Mouse (Mus musculus) hindbrain, embryonic 13.5 days (tissue): ENCODE data around the gene Cdc42se1. TPM values are rescaled to one million over a fixed set of nuclear protein-coding genes. Genes with fewer than 3 reads are reported as not detected.
"Not testable (repeated sequence)": the region's sequence is repeated elsewhere in the genome, so short reads cannot be mapped to it uniquely, and the experiment has no call there.

Source experiments
- ATAC-seq: fragments of 200-750 bp; cut with Nextera tagmentation; 2 replicates; pipeline ENCODE4 v1.8.0; 2017; ENCODE audit warnings: moderate TSS enrichment; ENCODE audit not compliant: low FRiP score
- H3K27ac ChIP-seq: fragments of 300-500 bp; sonication (generic); 2 replicates; pipeline ENCODE4 v1.5.1; 2015; ENCODE audit warnings: inconsistent platforms, mild to moderate bottlenecking, moderate library complexity
- H3K27me3 ChIP-seq: fragments of 300-500 bp; sonication (generic); 2 replicates; pipeline ENCODE4 v1.6.1; 2015; ENCODE audit warnings: mild to moderate bottlenecking, inconsistent platforms
- H3K36me3 ChIP-seq: fragments of 300-500 bp; sonication (generic); 2 replicates; pipeline ENCODE4 v1.6.1; 2015; ENCODE audit warnings: mild to moderate bottlenecking, inconsistent platforms
- H3K4me1 ChIP-seq: fragments of 300-500 bp; sonication (generic); replicated peaks from 2 replicates; pipeline ENCODE4 v1.6.1; 2015; ENCODE audit warnings: inconsistent platforms
- H3K4me2 ChIP-seq: fragments of 300-500 bp; sonication (generic); 2 replicates; pipeline ENCODE4 v1.6.1; 2015; ENCODE audit warnings: inconsistent platforms, mild to moderate bottlenecking, moderate library complexity
- H3K4me3 ChIP-seq: fragments of 300-500 bp; sonication (generic); 2 replicates; pipeline ENCODE4 v1.5.1; 2015; ENCODE audit warnings: mild to moderate bottlenecking, inconsistent platforms
- H3K9ac ChIP-seq: fragments of 300-500 bp; sonication (generic); 2 replicates; pipeline ENCODE4 v1.6.1; 2015; ENCODE audit warnings: mild to moderate bottlenecking, inconsistent platforms
- H3K9me3 ChIP-seq: fragments of 300-500 bp; sonication (generic); 2 replicates; pipeline ENCODE4 v1.6.1; 2016; ENCODE audit warnings: inconsistent platforms
- WGBS: fragments of 180-500 bp; shearing (Covaris S2); methylation state at CpG from one replicate; pipeline ENCODE4 v1.1.7; 2015; 5-methylcytosine and 5-hydroxymethylcytosine counted together
- polyA plus RNA-seq: library from polyadenylated mRNA; unstranded; fragments of >200 nt; fragmentation: Nextera tagmentation; extraction: Ambion mirVana; gene quantifications from 2 replicates; pipeline ENCODE4 v1.2.1, GENCODE M21; 2015

Cdc42se1 gene
- polyA plus RNA-seq, 1 experiment from 2014 or later, result 68.9 TPM

DNA sequence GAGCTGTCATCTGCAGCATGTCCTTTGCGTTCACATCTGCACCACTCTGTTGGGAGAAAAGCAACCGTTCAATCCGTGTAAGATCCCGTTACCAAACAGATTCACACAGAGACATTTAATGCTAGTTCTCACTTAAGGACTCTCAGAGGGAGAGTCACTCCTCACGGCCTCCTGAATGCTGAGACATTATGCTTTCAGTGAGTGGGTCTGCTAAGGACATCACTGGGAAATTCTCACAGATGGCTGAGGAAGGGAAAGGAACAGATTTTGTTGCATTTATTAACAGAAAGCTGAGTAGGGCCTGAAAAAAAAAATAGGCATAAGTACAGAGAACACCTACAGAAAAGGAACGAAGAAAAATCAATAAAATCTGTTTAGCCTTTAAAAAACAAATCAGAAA lies 24.7 kb upstream of the Cdc42se1 start:
- Histone ChIP-seq H3K9ac (no peak overlapping the region), H3K27ac (no peak overlapping the region), H3K4me3 (no peak overlapping the region), H3K4me2 (no peak overlapping the region), H3K9me3 (no peaks in the 10 kb centered on the region), H3K27me3 (no peaks in the 10 kb centered on the region), H3K4me1 (no peaks in the 10 kb centered on the region), H3K36me3 (peaks cover 74% of the 10 kb centered on the region)
- 95% methylated on average over 6 of the region's 6 CpGs for WGBS
- no peak for ATAC-seq

- H3K4me1 ChIP-seq, result no peaks in the 10 kb centered on the region
- no peak overlapping the region for H3K9ac ChIP-seq
- H3K27ac ChIP-seq, result no peak overlapping the region
- no peak overlapping the region for H3K4me3 ChIP-seq
- ATAC-seq, result no peak
- H3K27me3 ChIP-seq, result no peaks in the 10 kb centered on the region
- no peaks in the 10 kb centered on the region for H3K9me3 ChIP-seq
- peaks cover 45% of the 10 kb centered on the region for H3K36me3 ChIP-seq
- 87% methylated on average over 4 of the region's 4 CpGs for WGBS
- no peak overlapping the region for H3K4me2 ChIP-seq
These were observed 20.2 kb upstream of the Cdc42se1 start for GRCm38 (mm10) chr3:95208286-95208685.

DNA sequence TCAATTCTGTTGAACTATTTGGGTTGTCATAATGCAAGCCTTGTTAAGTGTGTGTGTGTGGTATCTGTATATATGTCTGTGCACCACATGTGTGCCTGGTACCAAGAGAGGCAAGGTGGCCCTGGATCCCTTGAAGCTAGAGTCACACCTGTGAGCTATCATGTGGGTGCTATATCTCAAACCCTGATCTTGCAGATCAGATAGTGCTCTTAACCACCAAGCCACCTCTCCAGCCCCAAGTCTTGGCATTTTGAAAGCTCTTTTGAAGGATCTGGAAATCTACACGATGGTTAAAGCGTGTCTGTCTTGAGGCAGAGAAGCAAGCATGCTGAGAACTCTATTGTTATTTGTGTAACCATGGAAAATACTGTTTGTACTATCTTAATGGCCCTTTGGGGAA lies 17.9 kb upstream of the Cdc42se1 start:
- no peaks in the 10 kb centered on the region for H3K9me3 ChIP-seq

GRCm38 (mm10) chr3:95212889-95213608 lies 15.5 kb upstream of the Cdc42se1 start:
- H3K4me1 ChIP-seq, result peaks cover 13% of the 10 kb centered on the region
- 90% methylated on average over 9 of the region's 10 CpGs for WGBS
- H3K4me2 ChIP-seq, H3K4me3 ChIP-seq, H3K27ac ChIP-seq, H3K9ac ChIP-seq, H3K27me3 ChIP-seq, H3K9me3 ChIP-seq, ATAC-seq: not testable (repeated sequence)
- H3K36me3 ChIP-seq, result peaks cover 26% of the 10 kb centered on the region

More for the DNA sequence above, 17.9 kb upstream of the Cdc42se1 start:
- no peaks in the 10 kb centered on the region for H3K27me3 ChIP-seq
- no peak overlapping the region for H3K9ac ChIP-seq
- no peaks in the 10 kb centered on the region for H3K4me1 ChIP-seq
- H3K27ac ChIP-seq, result no peak overlapping the region
- H3K4me3 ChIP-seq, result no peak overlapping the region
- ATAC-seq, result no peak
- WGBS, result 60% methylated on average over 2 of the region's 2 CpGs
- H3K4me2 ChIP-seq, result no peak overlapping the region
- peaks cover 39% of the 10 kb centered on the region for H3K36me3 ChIP-seq

DNA sequence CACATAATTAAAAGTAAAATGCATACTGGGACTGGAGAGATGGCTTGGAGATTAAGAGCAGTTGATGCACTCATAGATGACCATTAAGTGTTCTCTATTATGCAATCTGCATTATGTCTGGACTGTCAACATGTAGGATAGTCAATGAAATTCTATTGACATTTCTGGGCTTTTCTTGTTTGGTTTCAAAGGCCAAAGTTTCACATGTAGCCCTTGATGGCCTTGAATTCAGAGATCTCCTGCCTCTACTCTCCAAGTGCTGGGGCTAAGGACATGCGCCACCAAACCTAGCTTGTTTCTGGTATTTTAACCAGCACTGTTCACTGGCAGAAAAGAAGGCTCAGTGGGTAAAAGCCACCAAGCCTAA lies 14.9 kb upstream of the Cdc42se1 start:
- Histone ChIP-seq H3K27me3 (no peaks in the 10 kb centered on the region), H3K36me3 (peaks cover 30% of the 10 kb centered on the region), H3K9me3 (no peaks in the 10 kb centered on the region), H3K9ac (no peak overlapping the region), H3K27ac (no peak overlapping the region), H3K4me3 (no peak overlapping the region), H3K4me2 (no peak overlapping the region), H3K4me1 (peaks cover 19% of the 10 kb centered on the region)
- ATAC-seq, result no peak
- WGBS, result 98% methylated on average over 1 of the region's 1 CpGs

DNA sequence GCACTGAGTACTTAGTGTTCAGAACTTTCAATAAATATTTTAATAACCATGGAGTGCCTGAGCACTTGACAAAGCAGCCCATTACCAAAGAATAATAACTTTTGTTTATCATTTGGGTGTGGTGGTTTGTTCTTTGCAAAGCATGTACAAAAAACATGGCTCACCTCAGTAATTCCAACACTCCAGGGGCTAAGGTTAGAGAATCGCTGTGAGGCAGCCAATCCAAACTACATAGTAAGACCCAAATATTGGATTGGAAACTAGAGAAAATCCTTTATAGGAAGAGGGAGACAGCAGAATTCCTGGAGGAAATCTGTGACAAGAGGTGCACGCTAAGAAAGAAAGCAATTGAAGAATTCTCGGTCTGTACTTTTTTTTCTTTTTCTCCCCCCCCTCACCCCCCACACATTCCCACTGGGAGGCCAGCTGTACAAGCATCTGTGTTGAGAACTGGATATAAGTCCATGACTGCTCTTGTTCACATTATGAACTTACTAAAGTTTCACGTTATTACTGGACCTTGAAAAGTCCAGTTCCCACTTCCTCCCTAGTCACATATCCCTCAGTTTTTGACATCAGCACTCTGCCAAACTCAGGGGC lies 11.8 kb upstream of the Cdc42se1 start:
- peak overlapping the region; percentile 90; the same call in 1 of the 2 replicates for H3K9ac ChIP-seq
- H3K36me3 ChIP-seq, result peaks cover 57% of the 10 kb centered on the region
- no peak for ATAC-seq
- no peaks in the 10 kb centered on the region for H3K9me3 ChIP-seq
- peak overlapping the region; percentile 96 for H3K27ac ChIP-seq
- no peaks in the 10 kb centered on the region for H3K27me3 ChIP-seq
- peak overlapping the region; percentile 65 for H3K4me2 ChIP-seq
- WGBS, result 24% methylated on average over 4 of the region's 4 CpGs
- peaks cover 24% of the 10 kb centered on the region for H3K4me1 ChIP-seq
- peak overlapping the region; percentile 71 for H3K4me3 ChIP-seq

GRCm38 (mm10) chr3:95217255-95218134 lies 11.0 kb upstream of the Cdc42se1 start, which contains the start of gene Gabpb2:
Gene Gabpb2 (minus strand): TSS chr3:95217916.
- Histone ChIP-seq H3K4me1 (peaks cover 26% of the 10 kb centered on the region), H3K27ac (peak within 1 kb of the TSS; percentile 96), H3K27me3 (no peaks in the 10 kb centered on the region), H3K9ac (peak within 1 kb of the TSS; percentile 90), H3K4me3 (peak within 1 kb of the TSS; percentile 71), H3K36me3 (peaks cover 55% of the 10 kb centered on the region), H3K9me3 (no peaks in the 10 kb centered on the region), H3K4me2 (peak within 1 kb of the TSS; percentile 65)
- under 1% methylated on average over 56 of the region's 56 CpGs for WGBS
- peak; percentile 92 for ATAC-seq

GRCm38 (mm10) chr3:95218466-95219137 lies 9.9 kb upstream of the Cdc42se1 start:
- Histone ChIP-seq H3K4me1 (peaks cover 35% of the 10 kb centered on the region), H3K9me3 (no peaks in the 10 kb centered on the region), H3K36me3 (peaks cover 66% of the 10 kb centered on the region), H3K4me2 (peak overlapping the region; percentile 65), H3K4me3 (peak overlapping the region; percentile 71; the same call in 1 of the 2 replicates), H3K27me3 (no peaks in the 10 kb centered on the region), H3K9ac (no peak overlapping the region), H3K27ac (peak overlapping the region; percentile 96; the same call in 1 of the 2 replicates)
- 77% methylated on average over 6 of the region's 6 CpGs for WGBS
- ATAC-seq, result no peak

DNA sequence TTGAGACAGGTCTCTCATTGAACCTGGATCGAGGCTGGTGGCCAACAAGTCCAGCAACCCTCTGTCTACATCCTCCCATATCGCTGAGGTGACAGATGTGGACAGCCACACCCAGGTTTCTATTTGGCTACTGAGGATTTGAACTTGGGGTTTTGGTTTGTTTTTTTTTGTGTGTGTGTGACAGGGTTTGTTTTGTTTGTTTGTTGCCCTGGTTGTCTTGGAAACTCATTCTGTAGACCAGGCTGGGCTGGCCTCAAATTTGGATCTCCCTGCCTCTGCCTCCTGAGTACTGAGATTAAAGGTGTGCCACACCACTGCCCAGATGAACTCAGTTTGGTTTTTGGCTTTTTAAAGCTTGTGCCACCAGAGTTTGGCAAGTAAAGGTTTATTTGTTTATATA lies 5.5 kb upstream of the Cdc42se1 start:
- Histone ChIP-seq H3K4me2 (no peak overlapping the region), H3K9me3 (no peaks in the 10 kb centered on the region), H3K4me3 (no peak overlapping the region), H3K4me1 (peaks cover 49% of the 10 kb centered on the region), H3K9ac (no peak overlapping the region), H3K27ac (no peak overlapping the region), H3K27me3 (no peaks in the 10 kb centered on the region), H3K36me3 (peaks cover 68% of the 10 kb centered on the region)
- WGBS, result 97% methylated on average over 2 of the region's 2 CpGs
- no peak for ATAC-seq

DNA sequence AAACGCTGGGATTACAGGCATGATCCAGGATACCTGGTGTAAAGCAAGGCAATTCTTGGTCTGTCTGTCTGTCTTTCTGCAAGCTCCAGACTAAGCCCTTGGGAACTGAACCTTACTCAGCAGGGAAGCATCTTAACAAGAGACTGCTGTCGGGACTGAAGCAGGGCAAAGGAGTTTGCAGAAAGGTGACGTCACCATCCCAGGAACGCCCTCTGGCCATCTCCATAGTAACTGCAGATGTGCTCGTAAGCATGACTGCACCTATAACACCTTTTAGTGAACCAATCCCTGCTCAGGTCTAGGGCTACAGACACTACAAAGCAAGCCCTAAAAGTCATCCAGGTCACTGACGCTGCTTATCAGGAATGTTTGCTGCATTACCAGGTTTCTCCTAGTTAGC lies 4.2 kb upstream of the Cdc42se1 start:
- Histone ChIP-seq H3K27ac (no peak overlapping the region), H3K9me3 (no peaks in the 10 kb centered on the region), H3K4me2 (peak overlapping the region; percentile 36), H3K4me1 (peaks cover 45% of the 10 kb centered on the region), H3K27me3 (no peaks in the 10 kb centered on the region), H3K9ac (peak overlapping the region; percentile 24; the same call in 1 of the 2 replicates), H3K4me3 (peak overlapping the region; percentile 17; the same call in 1 of the 2 replicates), H3K36me3 (peaks cover 59% of the 10 kb centered on the region)
- 27% methylated on average over 6 of the region's 6 CpGs for WGBS
- ATAC-seq, result no peak

- Histone ChIP-seq H3K27ac (peak overlapping the region; percentile 99), H3K4me3 (peak overlapping the region; percentile 88), H3K4me1 (peaks cover 70% of the 10 kb centered on the region), H3K27me3 (no peaks in the 10 kb centered on the region), H3K9ac (peak overlapping the region; percentile 95), H3K4me2 (peak overlapping the region; percentile 88), H3K36me3 (peaks cover 42% of the 10 kb centered on the region), H3K9me3 (no peaks in the 10 kb centered on the region)
- WGBS, result 13% methylated on average over 1 of the region's 1 CpGs
- no peak for ATAC-seq
These were observed 1.3 kb upstream of the Cdc42se1 start for GRCm38 (mm10) chr3:95227214-95227613.
